10 mouse cellular contexts compared by ENCODE assay signal in the genomic region with DNA sequence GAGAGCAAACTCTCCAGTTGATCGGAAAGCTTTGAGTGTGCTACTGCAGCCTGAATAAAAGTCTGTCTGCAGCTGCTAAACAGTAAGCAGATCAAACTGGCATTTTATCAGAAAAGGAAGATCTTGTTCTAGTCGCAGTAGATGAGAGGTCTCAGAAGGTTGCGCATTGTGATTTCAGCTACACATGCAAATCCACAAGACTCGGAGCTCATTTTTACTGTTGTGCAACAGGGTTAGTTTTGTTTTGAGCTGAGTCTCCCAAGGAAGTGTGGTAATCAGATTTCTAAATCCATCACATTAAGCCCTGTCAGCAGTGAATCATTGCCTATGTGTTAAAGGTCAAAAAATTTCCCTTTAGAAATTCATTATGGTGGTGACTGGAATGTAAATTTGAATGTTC.
DNase-seq lines count a peak whose midpoint lies in the region; ATAC-seq and TF ChIP-seq lines count a peak whose summit lies in the region.
"Had no signal": no experiment of that assay in that cellular context is flagged by ENCODE, and none has a peak within 500 bp of the region (broad histone marks: within the 10 kb centered on the region; RNA-seq: fewer than 3 reads in every experiment).

No protein-coding gene starts in this region.

- DNase-seq in kidney, adult 2 months, result peak; percentile 64
- DNase-seq in kidney, adult 18-20 months, result no peak
- peak; percentile 32 for DNase-seq in CD4-positive helper T cell, adult 2 months (ENCODE audit: low read depth, low spot score)
- peak; percentile 73 for DNase-seq in lung, postnatal 25 days (ENCODE audit: low spot score)
- DNase-seq in thymus, postnatal 0 days (ENCODE audit: low spot score), result no peak
- no peak for DNase-seq in neural tube, embryonic 10.5 days (ENCODE audit: extremely low spot score, low spot score)

- no peak overlapping the region for H3K27ac ChIP-seq in kidney, adult 2 months (ENCODE audit: insufficient read depth, low read depth, low read length)
- H3K27ac ChIP-seq in bone marrow, adult 2 months (ENCODE audit: control insufficient read depth, insufficient read depth, low read depth, low read length, poor library complexity), result peak overlapping the region; percentile 48
- H3K27ac ChIP-seq: heart, embryonic 13.5 days had no signal

- TF ChIP-seq POLR2A in kidney, adult 2 months (IDR thresholded peaks at IDR 0.05; ENCODE audit: low read depth, low read length), result no peak
- no peak for TF ChIP-seq POLR2A in bone marrow, adult 2 months (IDR thresholded peaks at IDR 0.05; ENCODE audit: borderline replicate concordance, control insufficient read depth, low read depth, low read length)

- 58% methylated on average over 4 of the region's 4 CpGs for WGBS in kidney, adult 2 months
- 45% methylated on average over 4 of the region's 4 CpGs for WGBS in bone marrow, adult 2 months

- H3K4me3 ChIP-seq in kidney, adult 2 months (ENCODE audit: insufficient read depth, low read depth, low read length), result no peak overlapping the region
- H3K4me3 ChIP-seq in bone marrow, adult 2 months (replicated peaks; ENCODE audit: control insufficient read depth, low read depth, low read length), result no peak overlapping the region
- H3K4me3 ChIP-seq: heart, embryonic 13.5 days had no signal

- H3K27me3 ChIP-seq in kidney, adult 2 months (replicated peaks; ENCODE audit: control insufficient read depth, insufficient read depth, low read length), result no peaks in the 10 kb centered on the region
- H3K27me3 ChIP-seq: heart, embryonic 13.5 days had no signal

- no peak for ATAC-seq in frontal cortex, adult (ENCODE audit: low TSS enrichment)
- ATAC-seq: intestine, postnatal 0 days had no signal

- no peak for TF ChIP-seq CTCF in kidney, adult 2 months (conservative IDR thresholded peaks at IDR 0.05; ENCODE audit: insufficient read depth, insufficient read length, low read depth, low read length)
- TF ChIP-seq CTCF in bone marrow, adult 2 months (IDR thresholded peaks at IDR 0.05; ENCODE audit: control insufficient read depth, insufficient read depth, low read length), result no peak

- H3K36me3 ChIP-seq in kidney, adult 2 months (ENCODE audit: control insufficient read depth, insufficient read depth, low read length), result no peaks in the 10 kb centered on the region
- H3K36me3 ChIP-seq: heart, embryonic 13.5 days had no signal

- H3K4me1 ChIP-seq in kidney, adult 2 months (ENCODE audit: control insufficient read depth, insufficient read depth, low read length), result peaks cover 3% of the 10 kb centered on the region; the same call in 1 of the 2 replicates
- H3K4me1 ChIP-seq in bone marrow, adult 2 months (ENCODE audit: control insufficient read depth, insufficient read depth, low read length), result peaks cover 3% of the 10 kb centered on the region

Comparison
In these comparisons a context has a peak if more than half of its experiments do, and no peak if none do; other contexts are left out.
1. DNase-seq: peak in kidney, adult 2 months (single experiment), CD4-positive helper T cell, adult 2 months (single experiment) and lung, postnatal 25 days (single experiment); none in kidney, adult 18-20 months (single experiment), thymus, postnatal 0 days (single experiment) and neural tube, embryonic 10.5 days (single experiment).